Mouse (Mus musculus) bone marrow, adult 2 months (tissue): ENCODE data around the gene Cnot6. TPM values are rescaled to one million over a fixed set of nuclear protein-coding genes. Genes with fewer than 3 reads are reported as not detected.

Source experiments
- H3K27ac ChIP-seq: fragments of 200-500 bp; 2 replicates; pipeline ENCODE4 v1.5.1; 2012; ENCODE audit warnings: low read depth, mild to moderate bottlenecking, control low read depth, inconsistent platforms, low read length; ENCODE audit not compliant: control insufficient read depth, poor library complexity, insufficient read depth
- H3K4me1 ChIP-seq: fragments of 200-500 bp; 2 replicates; pipeline ENCODE4 v1.6.1; 2011; ENCODE audit warnings: low read length; ENCODE audit not compliant: control insufficient read depth, insufficient read depth
- H3K4me3 ChIP-seq: fragments of 200-500 bp; replicated peaks from 2 replicates; pipeline ENCODE3; 2011; ENCODE audit warnings: mild to moderate bottlenecking, low read depth, low read length, control low read depth; ENCODE audit not compliant: control insufficient read depth
- CTCF ChIP-seq: fragments of 200-500 bp; IDR thresholded peaks from 2 replicates; pipeline ENCODE4 v1.5.1; 2011; ENCODE audit warnings: low read length, control low read depth; ENCODE audit not compliant: control insufficient read depth, insufficient read depth
- POLR2A ChIP-seq: fragments of 200-500 bp; IDR thresholded peaks from 2 replicates; pipeline ENCODE4 v1.6.1; 2011; ENCODE audit warnings: low read depth, mild to moderate bottlenecking, control low read depth, low read length, borderline replicate concordance; ENCODE audit not compliant: control insufficient read depth
- WGBS: fragments of 180-500 bp; shearing (Covaris S2); methylation state at CpG from one replicate; pipeline ENCODE4 v1.1.7; 2018; 5-methylcytosine and 5-hydroxymethylcytosine counted together
- polyA plus RNA-seq: library from polyadenylated mRNA; stranded (reverse); fragments of >200 nt; gene quantifications from 2 replicates; pipeline ENCODE4 v1.2.4, GENCODE M21; 2011; ENCODE audit warnings: low replicate concordance; ENCODE audit not compliant: missing spikeins, insufficient read depth, insufficient read length

Gene Cnot6
- polyA plus RNA-seq, 1 experiment: 19.7 TPM

DNA sequence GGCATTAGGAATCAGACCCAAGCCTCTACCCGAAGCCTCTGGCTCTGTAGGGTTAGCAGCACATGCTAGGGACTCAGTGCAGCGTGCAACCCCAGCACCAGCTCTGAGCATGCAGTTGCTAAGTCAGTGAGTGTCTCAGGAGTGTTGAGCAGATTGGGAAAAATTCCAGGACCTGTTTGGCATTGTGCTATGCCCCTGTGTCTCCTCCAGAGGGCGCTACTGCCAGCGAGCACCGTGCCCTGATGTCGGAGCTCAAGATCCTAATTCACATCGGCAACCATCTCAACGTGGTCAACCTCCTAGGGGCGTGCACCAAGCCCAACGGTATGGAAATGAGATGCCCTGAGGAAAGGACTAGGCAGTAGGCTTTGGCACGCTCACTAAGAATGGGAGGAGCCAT is 76.1 kb downstream of the Cnot6 start:
- TF ChIP-seq CTCF: peak; percentile 53
- no peak for TF ChIP-seq POLR2A
- Histone ChIP-seq H3K4me3 (no peak overlapping the region), H3K27ac (no peak overlapping the region), H3K4me1 (no peaks in the 10 kb centered on the region)
- WGBS: 31% methylated on average over 11 of the region's 11 CpGs

DNA sequence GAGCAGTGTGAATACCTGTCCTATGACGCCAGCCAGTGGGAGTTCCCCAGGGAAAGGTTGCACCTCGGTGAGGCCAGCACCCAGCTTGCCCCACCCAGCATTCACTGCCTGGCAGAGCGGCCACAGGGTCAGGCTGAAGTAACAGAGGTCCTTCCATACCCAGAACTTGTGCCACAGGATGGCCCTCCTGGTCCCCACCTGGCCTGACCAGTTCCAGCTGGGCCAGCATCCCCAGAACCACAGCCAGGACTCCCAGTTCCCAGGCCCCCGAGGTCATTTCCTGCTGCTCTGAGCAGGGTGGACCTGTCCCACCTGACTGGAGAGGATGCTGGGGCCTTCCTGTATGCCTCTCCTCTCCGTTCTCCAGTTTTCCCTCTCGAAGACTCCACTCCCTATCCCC is 76.9 kb downstream of the Cnot6 start:
- 65% methylated on average over 6 of the region's 6 CpGs for WGBS
- H3K4me3 ChIP-seq: no peak overlapping the region
- no peak for TF ChIP-seq POLR2A
- TF ChIP-seq CTCF: no peak
- no peaks in the 10 kb centered on the region for H3K4me1 ChIP-seq
- no peak overlapping the region for H3K27ac ChIP-seq

DNA sequence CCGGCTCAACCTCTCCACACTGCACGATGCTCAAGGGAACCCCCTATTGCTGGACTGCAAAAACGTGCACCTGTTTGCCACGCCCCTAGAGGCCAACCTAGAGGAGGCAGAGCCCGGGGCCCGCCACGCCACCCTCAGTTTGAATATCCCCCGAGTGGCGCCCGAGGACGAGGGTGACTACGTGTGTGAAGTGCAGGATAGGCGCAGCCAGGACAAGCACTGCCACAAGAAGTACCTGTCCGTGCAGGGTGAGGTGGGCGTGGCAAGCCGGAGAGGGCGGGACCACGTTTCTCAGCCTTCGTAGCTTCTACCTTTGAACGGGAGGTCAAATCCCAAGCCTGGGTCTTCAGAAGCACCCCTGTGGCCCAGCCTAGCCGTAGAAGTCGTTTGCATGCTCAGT is 78.4 kb downstream of the Cnot6 start:
- TF ChIP-seq CTCF: no peak
- TF ChIP-seq POLR2A: no peak
- no peak overlapping the region for H3K27ac ChIP-seq
- WGBS: 58% methylated on average over 22 of the region's 22 CpGs
- H3K4me1 ChIP-seq: no peaks in the 10 kb centered on the region
- H3K4me3 ChIP-seq: no peak overlapping the region

DNA sequence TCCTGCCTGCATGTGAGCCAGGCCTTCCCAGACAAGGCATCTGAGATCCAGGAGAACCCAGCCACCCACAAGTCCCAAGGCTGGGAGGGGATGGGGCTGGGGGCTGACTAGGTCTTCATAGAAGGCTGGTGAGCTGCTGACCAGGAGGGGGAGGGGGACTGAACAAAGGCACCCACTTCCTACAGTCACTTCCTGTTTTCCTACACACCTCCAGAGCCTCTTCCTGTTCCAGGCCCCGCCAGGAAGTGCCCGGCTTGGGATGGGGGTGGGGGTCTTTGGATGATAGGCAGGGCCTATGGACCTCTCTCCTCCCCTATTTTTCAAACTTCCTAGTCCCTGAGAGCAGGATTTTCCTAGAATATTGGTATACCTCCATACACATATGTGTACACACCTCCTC is 80.3 kb downstream of the Cnot6 start:
- no peak overlapping the region for H3K4me3 ChIP-seq
- H3K27ac ChIP-seq: no peak overlapping the region
- 9% methylated on average over 2 of the region's 2 CpGs for WGBS
- no peaks in the 10 kb centered on the region for H3K4me1 ChIP-seq
- TF ChIP-seq POLR2A (no peak), CTCF (no peak)

DNA sequence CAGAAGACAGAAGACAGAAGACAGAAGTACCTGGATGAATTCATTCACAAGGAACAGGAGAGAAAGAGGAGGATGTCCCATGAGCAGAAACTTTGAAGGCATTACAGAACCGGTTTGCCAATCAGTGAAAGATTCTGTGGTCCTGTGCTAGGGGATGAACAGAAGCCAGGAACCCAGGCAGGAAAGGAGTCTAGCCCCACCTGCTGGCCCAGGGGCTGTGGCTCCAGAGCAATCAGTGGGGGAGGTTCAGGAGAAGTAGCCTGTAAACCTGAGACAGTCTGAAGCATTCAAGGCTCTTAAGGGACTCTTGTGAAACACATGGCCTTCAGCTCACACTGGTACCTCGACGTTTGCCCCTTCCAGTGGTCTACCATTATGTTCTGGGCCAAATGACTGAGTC is 81.4 kb downstream of the Cnot6 start:
- H3K4me3 ChIP-seq: no peak overlapping the region
- H3K4me1 ChIP-seq: no peaks in the 10 kb centered on the region
- no peak overlapping the region for H3K27ac ChIP-seq
- peak; percentile 24 for TF ChIP-seq CTCF
- no peak for TF ChIP-seq POLR2A
- 13% methylated on average over 3 of the region's 3 CpGs for WGBS

DNA sequence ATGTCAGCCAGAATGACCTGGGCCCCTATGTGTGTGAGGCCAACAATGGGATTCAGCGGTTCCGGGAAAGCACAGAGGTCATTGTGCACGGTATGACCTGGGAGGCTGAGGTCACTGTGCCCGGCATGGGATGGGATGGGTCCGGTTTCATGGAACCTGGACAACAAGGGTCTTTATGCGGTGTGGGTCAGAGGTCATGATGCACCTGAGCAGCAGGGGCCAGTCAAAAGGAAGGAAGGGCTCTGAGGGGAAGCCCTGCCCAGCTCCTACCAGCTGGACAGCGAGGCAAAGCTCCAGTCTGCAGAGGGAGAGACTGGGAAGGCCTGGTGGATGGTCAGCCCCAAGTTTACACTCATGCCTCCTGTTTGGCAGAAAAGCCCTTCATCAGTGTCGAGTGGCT is 85.8 kb downstream of the Cnot6 start:
- Histone ChIP-seq H3K4me1 (no peaks in the 10 kb centered on the region), H3K27ac (no peak overlapping the region), H3K4me3 (no peak overlapping the region)
- no peak for TF ChIP-seq CTCF
- no peak for TF ChIP-seq POLR2A
- 78% methylated on average over 8 of the region's 8 CpGs for WGBS

DNA sequence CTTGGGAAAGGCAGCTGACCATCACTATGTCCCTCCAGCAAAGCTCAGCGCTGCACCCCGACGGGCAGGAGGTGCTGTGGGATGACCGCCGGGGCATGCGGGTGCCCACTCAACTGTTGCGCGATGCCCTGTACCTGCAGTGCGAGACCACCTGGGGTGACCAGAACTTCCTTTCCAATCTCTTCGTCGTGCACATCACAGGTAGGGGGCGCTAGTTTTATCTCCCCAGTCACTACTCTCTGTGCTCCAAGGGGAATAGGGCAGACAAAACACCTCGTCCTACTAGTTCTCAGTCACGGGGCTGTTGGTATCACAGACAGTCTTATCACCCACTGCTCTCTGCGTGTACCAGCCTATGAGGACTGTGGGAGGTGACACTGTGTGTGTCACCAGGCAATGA is 86.7 kb downstream of the Cnot6 start:
- Histone ChIP-seq H3K4me3 (no peak overlapping the region), H3K4me1 (no peaks in the 10 kb centered on the region), H3K27ac (no peak overlapping the region)
- WGBS: 74% methylated on average over 15 of the region's 15 CpGs
- TF ChIP-seq CTCF: no peak

DNA sequence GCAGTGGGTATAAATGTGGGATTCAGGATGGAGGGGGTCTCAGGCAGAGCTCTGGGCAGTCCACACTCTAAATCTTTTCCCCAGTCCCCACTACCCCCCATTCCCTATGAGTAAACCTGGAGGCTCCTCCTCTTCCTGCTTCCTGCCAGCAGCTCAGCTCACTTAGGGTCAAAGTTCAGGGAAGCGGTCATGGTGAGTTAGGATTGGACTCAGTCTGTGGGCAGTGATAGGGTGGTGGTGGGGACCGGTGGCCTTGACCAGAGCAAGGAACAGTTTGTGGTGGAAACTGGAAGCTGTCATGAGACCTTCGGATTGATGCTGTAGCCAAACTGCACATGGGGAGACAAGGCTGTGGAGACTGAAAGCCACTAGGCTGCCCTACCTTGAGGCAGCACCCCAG is 88.4 kb downstream of the Cnot6 start:
- Histone ChIP-seq H3K27ac (no peak overlapping the region), H3K4me1 (no peaks in the 10 kb centered on the region), H3K4me3 (no peak overlapping the region)
- WGBS: 81% methylated on average over 3 of the region's 3 CpGs
- TF ChIP-seq CTCF: no peak
- no peak for TF ChIP-seq POLR2A

DNA sequence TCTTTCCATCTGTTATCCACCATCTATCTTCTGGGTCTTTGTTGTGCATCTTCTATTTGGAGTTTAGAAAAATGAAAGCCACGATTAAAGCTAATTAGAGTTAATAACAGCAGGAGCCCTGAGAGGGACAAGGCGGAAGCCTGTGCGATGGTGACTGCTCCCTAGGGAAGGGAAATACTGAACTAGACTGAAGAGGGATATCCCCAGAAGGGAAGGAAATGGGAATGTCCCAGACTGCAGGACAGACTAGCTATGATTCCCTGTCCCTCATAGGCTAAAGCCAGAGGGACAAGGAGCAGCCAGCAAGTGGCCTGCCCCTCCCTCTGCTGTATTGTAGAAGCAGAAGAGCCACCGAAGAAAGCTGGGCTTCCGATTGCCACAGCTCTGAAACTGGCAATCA is 90.6 kb downstream of the Cnot6 start:
- H3K4me1 ChIP-seq: no peaks in the 10 kb centered on the region; the same call in 1 of the 2 replicates
- H3K27ac ChIP-seq: no peak overlapping the region
- whole genome bisulfite sequencing: 77% methylated on average over 5 of the region's 5 CpGs
- no peak overlapping the region for H3K4me3 ChIP-seq
- TF ChIP-seq CTCF: no peak
- no peak for TF ChIP-seq POLR2A

Other genes starting within 250 kb of the Cnot6 start
- not detected in 2 replicates for gene Olfr1386, start 247.7 kb downstream of the Cnot6 start, polyA plus RNA-seq
- 1.1 TPM in 2 replicates for gene Olfr1385, start 223.7 kb downstream of the Cnot6 start, polyA plus RNA-seq
- gene Olfr1384, start 206.0 kb downstream of the Cnot6 start, polyA plus RNA-seq: not detected in 2 replicates
- not detected in 2 replicates for gene Olfr1383, start 193.1 kb downstream of the Cnot6 start, polyA plus RNA-seq
- gene Olfr1382, start 184.5 kb downstream of the Cnot6 start, polyA plus RNA-seq: not detected in 2 replicates
- not detected in 2 replicates for gene Olfr1381, start 169.3 kb downstream of the Cnot6 start, polyA plus RNA-seq
- gene Olfr1380, start 155.8 kb downstream of the Cnot6 start, polyA plus RNA-seq: not detected in 2 replicates
- gene Flt4, start 103.5 kb downstream of the Cnot6 start, polyA plus RNA-seq: 4.3 and 4.9 TPM in 2 replicates
- 2.1 TPM in 1 of 2 replicates, not detected in the other for gene Scgb3a1, start 49.1 kb downstream of the Cnot6 start, polyA plus RNA-seq
- 3.2 TPM in 1 of 2 replicates, not detected in the other for gene Gfpt2, start 81.5 kb upstream of the Cnot6 start, polyA plus RNA-seq
- 14.0 and 15.2 TPM in 2 replicates for gene Mapk9, start 134.0 kb upstream of the Cnot6 start, polyA plus RNA-seq
- gene Rasgef1c, start 189.1 kb upstream of the Cnot6 start, polyA plus RNA-seq: not detected in 2 replicates